Mouse (Mus musculus) hindlimb bud, embryonic 11.5 days (tissue): ENCODE measurements around the gene Fmo1.

ENCODE experiments used
- DNase-seq: peaks from one replicate; pipeline ENCODE4 v3.0.0-alpha.2; 2012; ENCODE audit warnings: low read depth, low spot score; ENCODE audit errors: extremely low spot score

Gene Fmo1

DNA sequence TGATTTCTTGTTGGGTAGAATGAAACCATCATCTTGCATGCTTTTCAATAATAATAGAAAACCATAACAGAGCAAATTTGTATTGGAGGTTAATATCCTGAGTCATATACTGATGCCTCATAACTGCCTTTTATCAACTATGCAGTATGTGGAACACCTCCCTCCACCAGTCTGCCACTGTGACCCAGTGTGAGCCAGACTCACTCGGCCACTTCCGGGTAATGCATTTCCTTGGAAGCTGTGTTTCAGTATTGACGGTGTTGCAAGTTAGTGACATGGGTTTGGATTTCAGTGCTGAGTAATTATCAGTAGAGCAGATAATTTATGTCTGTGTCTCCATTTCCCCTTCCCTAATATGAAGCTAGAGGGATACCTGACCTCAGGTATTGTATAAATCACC, 2.8 kb downstream of the Fmo1 start:
- DNase-seq = no peak

DNA sequence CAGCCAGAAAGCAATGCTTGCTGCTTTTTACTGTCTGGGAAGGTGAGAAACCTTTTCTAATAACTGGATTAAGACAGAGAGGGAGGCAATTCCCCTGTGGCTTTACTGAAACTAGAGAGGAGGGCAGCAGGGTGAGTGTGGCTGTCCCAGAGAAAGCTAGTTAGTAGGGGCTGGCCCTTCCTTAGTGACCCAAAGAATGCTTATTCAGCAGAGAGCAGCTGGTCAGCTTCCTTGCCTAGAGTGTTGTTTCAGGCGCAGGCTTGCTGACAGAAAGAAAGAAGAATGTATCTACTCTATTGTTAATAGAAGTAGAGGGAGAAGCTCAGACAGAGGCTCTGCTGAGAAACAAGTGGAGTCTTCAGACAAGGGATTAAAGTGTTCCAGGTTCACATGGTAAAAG, 4.1 kb downstream of the Fmo1 start:
- DNase-seq = no peak

DNA sequence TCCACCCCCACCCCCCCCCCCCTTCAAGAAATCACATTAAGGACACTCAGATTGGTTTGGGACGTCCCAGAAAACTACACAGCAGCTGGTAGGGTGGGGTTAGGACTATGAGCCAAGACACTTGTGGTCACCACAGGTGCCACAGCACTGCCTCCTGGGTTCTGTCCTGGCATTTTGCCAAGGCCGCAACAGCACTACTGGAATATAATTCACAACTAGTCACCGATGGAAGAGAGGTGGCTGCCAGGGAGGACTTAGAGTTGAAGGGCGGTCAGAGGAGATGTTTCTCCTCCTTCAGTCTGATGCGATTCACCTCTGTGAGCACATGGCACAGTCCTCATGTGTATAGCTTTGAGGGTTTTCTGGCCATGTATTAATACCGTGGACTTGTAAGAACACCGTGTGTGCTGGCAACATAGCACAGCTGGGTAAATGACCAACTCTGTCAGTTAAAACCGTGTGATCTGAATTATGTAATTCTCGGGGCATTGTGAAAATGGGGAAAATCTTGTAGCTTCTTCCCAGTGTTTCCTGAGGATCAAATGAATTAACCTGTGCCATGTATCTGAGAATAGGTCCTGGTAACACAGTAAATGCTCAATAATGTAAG, 6.3 kb downstream of the Fmo1 start:
- DNase-seq = no peak

DNA sequence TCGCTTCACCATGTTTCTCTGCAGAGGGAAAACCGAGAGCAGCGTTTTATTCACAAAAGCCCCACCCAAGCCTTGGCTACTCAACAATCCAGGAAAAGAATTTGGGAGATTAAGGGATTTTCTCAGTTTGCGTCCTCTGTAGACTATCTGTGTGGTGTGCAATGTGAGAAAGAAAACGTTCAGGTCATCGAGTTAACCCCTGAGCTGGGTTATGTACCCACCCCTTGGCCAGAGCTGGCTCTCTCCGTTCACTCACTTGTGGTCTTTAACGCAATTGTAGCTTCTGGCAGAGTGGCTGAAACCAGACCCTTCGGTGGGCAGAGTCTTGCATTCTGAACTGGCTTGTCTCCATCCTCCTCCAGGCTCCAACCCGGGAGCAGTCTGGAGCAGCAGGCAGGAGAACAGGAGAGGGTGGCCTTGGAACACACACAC, 6.8 kb downstream of the Fmo1 start:
- DNase-seq = no peak

DNA sequence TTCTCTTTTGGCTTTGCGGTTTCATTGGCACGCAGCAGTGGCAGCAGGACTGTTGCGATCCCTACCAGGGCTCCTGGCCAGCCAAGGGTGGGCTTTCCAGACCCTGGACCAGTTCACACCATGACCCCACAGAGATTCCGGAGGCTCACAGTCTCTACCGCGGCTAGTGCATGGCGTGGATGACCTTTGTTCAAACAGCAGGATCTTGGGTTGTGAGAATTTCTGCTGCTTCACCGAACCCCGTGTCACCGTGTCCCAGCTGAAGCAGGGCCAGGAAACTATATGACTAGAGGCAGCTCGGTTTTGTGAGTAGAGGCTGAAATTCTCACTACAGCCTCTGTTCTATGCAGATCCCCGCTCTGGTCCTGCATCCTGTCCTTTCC, 7.7 kb downstream of the Fmo1 start:
- DNase-seq = no peak

DNA sequence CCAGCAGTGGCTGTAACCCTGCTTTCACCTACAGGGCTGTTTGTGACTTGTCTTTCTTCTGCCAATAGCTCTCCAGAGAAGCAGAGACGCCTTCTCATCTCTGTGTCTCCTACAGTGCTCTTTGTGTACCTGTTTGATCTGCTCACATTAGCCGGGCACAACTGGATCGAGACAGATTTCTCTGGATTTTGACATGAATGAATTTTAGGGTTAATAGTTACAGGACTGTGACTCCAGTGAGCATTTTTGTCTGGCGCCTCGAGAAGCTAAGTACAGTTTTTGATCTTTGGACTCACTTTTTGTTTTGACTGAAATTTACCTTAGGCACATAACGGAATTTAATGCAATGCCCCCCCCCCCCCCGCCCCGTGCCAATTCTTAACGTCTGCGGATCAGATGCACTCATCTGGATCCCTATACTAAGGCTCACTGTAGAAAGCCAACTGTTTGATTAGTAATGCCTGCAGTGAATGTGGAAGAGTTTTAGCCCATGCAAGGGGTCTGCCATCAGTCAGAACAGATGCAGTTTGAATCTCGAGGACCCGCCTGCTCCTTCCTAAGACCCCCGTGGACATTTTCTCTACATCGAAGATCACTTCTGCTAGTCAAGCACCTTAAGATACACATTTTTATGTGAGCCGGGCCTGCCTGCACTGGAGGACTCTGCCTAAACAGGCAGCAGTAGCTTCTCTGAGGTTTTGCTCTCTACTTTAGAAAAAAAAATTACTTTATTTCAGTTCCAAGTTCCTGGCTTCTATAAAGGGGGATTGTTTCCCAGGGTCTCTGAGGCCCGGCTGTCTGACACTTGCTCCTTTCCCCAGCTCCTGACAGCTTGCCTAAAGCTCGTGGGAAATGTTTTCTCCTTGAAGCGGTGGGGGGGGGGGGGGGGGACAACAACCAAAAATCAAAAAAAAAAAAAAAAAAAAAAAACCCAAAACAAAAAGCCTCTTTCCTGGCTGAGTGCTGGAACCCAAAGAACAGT, 8.4 kb downstream of the Fmo1 start:
- no peak for DNase-seq

DNA sequence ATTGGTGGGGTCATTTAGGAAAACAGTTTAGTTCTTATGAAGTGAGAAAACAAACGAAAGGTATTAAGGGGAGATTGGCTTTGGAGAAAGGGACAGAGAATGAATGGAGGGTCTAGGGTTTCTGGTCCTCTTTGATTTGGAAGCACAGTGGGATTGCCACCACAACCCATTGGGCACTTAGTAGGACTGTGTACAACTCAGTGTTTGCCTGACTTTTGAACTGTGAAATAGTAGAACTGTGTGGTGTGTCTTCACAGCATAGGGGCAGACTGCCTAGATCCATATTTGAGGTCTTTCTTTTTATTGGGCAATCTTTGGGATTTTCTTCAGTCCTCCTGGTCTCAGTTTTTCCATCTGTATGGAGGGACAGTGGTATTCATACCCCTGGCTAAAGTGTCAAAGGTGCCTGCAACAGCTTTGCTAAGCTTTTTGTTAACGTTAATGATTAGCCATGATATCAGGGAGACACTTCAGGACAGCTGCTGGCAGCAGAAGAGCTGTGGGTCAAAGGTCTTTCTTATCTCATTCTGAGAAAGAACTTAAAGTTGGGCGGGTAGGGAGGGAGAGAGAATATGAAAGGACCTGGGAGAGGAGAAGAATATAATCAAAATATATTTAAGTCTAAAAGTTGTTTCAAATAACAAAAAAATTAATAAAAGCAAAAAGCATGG, 12.5 kb downstream of the Fmo1 start:
- no peak for DNase-seq

DNA sequence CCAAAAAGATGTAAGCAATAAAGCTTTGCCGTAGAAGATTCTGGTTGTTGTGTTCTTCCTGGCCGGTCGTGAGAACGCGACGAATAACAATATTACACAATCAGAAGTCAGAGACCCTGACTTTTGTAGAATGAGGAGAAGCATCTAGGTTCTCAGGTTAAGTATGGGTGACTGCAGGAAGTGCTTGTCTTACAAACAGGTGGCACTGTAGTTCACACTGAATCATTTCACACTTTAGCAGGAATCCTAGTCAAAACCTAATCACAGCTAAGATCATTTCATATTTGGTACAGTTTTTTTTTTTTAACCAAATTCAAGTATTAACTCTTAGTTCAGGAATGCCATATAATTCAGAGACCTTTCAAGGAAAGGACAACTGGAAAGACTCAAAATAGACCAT, 18.9 kb downstream of the Fmo1 start:
- no peak for DNase-seq

DNA sequence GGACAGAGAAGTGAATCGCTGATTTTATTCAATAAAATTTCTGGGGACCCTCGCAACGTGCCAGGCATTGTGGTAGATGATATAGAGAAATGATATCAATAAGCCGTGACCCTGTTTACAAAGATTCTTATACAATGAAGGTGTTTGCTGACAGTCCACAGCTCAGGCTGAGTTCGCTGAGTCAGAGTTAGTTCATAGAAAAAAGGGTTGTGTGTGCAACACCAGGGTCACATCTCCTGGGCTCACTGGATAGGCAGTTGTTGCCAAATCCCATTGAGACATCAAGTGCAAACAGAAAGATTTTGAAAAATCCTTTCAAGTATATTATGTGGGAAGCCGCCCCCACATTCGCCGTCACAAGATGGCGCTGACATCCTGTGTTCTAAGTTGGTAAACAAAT, 26.2 kb downstream of the Fmo1 start:
- DNase-seq = no peak

DNA sequence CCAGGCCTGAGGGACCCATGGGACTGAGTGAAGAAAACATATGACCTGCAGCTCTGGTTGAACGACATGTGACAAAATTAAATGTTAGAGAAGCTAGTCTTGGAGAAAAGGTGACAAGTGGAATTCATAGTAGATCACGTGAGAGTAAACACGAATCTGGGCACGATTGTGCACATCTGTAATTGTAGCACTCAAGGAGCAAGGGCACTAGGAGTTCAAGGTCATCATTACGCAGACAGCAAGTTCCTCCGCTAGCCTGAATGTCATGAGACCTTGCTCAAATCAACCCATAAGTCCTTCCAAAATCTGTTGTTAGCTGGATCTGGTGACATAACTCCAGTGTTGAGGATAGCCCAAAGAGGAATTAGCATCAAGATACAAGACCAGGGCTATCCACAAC, 27.4 kb downstream of the Fmo1 start:
- no peak for DNase-seq

DNA sequence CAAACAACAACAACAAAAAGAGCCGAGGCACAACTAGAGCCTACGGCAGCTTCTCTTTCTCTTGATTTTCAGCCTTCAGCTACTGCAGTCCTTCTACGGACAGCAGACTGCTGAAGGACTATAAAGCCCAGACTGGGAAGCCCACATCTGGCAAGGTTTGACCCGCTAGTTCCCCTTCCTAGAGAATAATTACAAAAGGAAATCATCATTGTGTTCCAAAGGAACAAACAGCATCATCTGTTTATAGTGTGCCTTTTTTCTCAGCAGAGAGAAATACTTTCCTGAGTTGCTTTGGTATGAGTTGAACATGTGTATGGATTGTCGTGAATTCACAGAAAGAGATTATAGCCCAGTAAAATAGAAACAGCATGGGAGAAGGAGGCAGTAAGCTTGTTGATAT, 32.1 kb downstream of the Fmo1 start:
- no peak for DNase-seq

DNA sequence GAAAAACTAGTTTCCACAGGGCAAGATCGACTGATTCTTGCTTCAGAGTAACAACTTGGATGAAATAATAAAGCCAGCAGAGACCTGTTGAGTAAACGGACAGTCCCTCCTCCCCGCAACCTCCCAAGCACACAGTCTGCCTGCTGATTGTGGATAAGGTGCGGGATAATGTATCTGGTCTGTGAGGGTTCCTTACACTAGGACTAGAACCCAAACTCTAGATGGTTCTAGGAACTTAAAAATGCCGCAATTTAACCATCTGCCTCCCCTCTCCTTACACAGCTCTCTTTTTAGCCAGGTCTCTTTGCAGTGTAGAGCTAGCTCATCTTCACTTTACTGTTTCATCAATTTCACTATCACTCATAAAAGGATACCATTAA, 33.8 kb downstream of the Fmo1 start:
- DNase-seq = no peak

DNA sequence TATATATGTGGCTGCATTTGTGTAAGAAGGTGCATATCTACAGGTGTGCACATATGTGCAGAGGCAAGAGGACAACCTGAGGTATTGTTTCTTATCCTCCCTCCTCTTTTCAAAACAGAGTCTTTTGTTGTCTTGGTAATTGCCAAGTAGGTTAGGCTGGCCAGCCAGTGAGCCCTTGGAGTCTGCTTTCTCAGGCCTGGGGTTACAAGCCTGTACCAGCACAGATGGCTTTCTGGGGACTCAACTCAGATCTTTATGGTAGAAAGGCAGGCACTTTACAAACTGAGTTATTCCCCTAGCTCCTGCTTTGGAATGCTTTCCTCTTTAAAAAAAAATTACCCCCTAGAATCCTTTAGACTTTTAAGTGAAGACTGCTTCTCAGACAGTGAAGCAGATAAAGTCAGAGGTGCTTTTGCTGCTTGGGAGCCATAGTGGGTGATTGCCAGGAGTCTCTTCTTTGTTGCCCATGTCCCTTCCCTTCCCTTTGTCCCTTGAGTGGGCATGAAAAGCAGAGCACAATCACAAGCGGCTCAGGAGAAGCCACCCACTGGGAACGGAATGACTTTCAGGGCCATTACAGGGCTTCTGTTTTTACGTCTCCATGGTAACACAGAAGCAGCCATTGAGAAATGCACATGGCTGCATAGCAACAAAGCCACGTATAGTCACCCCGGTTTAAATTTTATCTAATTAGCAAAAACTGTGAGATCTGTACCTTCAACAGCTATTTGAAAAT, 34.4 kb downstream of the Fmo1 start:
- peak; percentile 72 for DNase-seq

DNA sequence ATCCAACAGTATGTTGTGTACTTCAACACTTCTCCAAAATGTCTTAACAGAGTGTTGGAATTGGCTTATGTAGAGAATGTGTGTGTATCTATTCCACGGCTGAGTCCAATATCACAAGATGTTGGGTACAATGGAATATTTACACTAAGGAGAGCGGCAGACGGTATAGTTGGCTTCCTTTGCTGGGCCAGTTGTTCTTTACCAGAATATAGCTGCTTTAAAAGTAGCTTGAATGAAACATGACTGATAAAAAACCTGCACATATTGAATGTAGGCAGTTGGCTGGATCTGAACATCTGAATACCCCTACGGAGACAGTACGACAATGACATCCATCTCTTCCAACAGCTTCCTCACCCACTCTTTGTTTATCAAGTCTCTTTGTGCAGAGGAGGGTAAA, 47.1 kb downstream of the Fmo1 start:
- DNase-seq = no peak

DNA sequence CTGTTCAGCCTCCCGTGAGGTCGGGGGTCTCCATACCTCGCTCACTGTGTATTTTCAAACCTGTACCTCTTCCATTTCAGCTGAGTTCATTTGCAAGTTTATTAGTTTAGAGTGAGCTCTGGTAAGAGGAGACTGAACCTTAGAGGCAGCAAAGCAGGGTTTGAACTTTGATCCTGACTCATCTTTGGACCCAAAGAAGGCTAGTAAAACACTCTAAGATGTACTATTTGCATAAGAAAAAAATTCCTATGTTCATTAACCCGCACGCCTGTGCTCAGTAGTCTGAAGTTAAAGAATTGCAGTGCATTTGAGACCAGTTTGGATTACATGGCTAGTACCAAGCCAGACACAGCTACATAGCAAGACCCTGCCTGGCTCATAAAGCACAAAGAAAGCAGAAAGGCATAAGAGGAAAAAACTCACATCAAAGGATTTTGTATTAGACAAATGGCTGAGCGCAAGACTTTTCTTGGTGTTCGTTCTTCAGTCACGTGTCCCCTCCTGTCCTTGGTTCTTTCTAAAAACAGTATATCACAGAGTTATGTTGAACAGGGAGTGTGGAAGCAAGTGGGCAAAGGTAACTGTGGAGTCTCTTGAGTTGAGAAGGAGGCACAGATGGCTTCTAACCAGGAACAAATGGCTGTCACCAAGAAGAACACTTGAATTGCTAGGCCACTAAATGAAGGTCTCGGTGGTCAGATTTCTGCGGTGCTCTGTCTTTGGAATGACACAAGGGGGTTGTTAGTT, 50.9 kb downstream of the Fmo1 start:
- no peak for DNase-seq

DNA sequence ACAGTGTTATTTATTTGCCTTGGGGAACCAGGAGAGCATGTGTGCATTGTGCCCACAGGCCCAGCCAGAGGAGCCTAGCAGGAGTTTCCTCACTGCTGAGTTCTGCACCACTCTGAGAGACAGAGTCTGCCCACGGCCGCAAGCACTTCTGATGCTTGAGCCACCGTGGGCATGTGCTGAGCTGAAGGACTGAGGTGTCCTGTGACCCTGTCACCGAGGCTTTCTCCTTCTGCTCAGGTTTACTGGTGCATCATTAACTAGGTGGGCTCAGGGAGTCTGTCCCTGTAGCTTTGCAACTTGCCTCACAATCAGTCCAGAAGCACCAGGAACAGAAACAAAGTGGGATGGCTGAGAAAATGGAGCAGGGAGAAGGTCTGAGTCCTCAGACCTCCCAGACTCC, 51.5 kb downstream of the Fmo1 start:
- no peak for DNase-seq

DNA sequence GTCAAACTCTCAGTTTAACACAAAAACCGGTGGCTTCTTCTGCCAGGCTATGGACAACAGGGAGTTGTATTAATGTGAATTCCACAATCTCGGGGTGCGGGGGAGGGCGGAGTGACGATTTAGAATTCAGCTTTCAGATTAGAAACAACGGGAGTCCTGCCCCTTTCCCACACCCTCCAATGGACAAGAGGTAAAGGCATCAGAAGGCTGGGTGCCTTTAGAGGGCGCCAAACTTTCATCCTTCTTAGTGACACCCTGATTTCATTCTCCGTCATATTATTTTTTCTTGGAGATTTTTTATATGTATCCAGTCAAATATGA, 52.6 kb downstream of the Fmo1 start, which contains the start of gene Fmo4:
TSS of gene Fmo4 (minus strand) at position 137 of the 321 bp plus-strand sequence.
- no peak for DNase-seq

DNA sequence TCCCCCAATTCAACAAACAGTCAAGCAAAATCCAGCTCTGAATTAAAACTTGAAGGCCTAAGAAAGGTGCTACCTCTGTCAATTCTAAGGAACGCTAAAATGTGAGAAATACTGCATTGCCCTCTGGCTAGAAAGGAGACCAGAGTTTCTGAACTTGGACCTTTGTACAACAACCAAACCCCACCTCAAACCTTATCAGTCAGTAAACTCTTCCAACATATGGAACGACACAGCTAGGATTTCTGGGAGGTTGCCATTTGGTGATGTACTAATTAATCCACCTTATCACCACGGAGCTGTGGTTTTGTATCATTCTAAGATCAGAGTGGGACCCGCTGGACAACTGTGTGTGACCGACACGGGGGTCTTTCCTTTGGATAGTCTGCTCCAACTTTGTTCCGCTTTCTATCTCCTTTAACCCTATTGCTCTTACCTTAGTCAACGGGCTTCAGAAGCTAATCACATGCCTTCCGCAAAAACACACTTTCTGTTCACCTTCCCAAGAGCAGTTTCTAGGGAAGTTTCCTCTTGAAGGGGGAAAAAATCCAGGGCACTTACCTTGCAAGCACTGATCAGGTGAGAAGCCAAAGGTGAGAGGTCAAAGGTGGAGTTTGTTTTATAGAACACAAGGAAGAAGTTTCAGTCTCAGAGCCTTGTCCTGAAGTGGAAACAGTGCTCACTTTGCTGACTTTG, 53.1 kb downstream of the Fmo1 start:
- DNase-seq = no peak

DNA sequence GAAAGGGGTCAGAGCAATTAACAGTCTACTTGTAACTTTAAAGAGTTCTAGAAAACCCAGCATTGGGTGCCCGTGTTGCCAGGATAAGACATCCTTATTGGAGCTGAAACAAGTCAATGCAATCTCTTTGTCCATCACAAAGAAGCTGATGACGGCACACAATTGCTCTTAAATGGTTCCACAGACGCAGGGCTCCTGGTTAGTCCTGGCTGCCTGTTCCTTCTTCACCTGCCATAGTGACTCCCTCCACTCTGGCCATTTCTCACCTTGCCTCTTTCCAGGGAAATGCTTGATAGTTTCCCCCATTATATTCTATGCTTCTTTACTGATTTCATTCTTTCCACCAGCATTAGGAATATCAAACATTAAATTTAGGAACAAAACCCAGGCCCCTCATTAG, 57.9 kb downstream of the Fmo1 start:
- DNase-seq = no peak

DNA sequence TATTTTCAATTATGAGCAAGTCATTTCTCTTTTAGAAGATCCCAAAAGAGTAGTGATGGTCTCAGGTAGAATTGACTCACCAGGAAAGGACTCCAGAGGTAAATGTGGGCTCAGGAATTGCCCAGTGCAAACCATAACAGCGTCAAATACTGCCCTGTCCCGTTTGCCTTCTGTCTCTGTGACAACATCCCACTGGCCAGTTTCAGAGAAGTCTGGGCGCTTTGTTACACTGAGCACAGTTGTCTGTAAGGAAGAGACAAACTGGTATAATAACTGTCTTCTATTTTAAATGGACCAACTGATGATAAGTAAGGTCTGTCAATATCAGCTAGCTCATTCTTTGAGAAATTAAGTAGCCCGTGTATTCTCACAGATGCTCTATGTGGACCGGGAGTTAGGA, 59.0 kb downstream of the Fmo1 start:
- DNase-seq = no peak
